Mouse (Mus musculus): ENCODE results near the gene Ggta1. TPM values are rescaled to one million over a fixed set of nuclear protein-coding genes. Genes with fewer than 3 reads are reported as not detected.

Ggta1 gene
- polyA plus RNA-seq, 1 experiment from 2014 or later = 7.8 TPM

- ATAC-seq (ENCODE audit: low read depth) (no peak), DNase-seq (no peak)
- peak overlapping the region; percentile 45; the same call in 1 of the 2 replicates for H3K27ac ChIP-seq
- H3K27me3 ChIP-seq = no peaks in the 10 kb centered on the region
- peaks cover 62% of the 10 kb centered on the region for H3K4me1 ChIP-seq (replicated peaks)
- H3K36me3 ChIP-seq = peaks cover 39% of the 10 kb centered on the region
- 61% methylated on average over 6 of the region's 6 CpGs for WGBS (ENCODE audit: insufficient replicate concordance)
- no peak overlapping the region for H3K9ac ChIP-seq
- H3K4me3 ChIP-seq (replicated peaks) = no peak overlapping the region
- no peaks in the 10 kb centered on the region for H3K9me3 ChIP-seq (replicated peaks)
- H3K4me2 ChIP-seq = no peak overlapping the region
These were observed 46.6 kb downstream of the Ggta1 start for GRCm38 (mm10) chr2:35416473-35416872.

- H3K36me3 ChIP-seq = peaks cover 48% of the 10 kb centered on the region
- no peak overlapping the region for H3K4me2 ChIP-seq
These were observed 50.2 kb downstream of the Ggta1 start for GRCm38 (mm10) chr2:35412810-35413209.

DNA sequence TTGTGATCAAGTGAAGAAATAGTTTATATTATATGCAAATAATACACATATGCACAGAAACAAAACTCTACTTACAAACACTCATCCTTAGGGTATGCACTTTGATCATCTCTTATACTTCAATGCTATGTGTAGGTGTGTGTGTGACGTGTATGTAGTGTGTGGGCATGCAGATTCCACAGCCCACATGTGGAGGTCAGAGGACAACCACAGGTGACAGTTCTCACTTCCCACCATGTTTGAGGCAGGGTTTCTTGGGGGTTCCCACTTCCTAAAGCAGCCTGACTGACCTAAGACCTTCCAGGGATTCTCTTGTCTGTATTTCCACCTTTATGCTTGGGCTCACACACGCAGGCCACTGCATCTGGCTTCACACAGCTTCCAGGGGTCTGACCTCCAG is 50.8 kb downstream of the Ggta1 start:
- Histone ChIP-seq H3K4me3 (replicated peaks) (no peak overlapping the region), H3K4me2 (no peak overlapping the region), H3K36me3 (peaks cover 53% of the 10 kb centered on the region), H3K9ac (no peak overlapping the region), H3K27ac (no peak overlapping the region), H3K4me1 (replicated peaks) (peaks cover 24% of the 10 kb centered on the region), H3K9me3 (replicated peaks) (no peaks in the 10 kb centered on the region), H3K27me3 (no peaks in the 10 kb centered on the region)
- no peak for DNase-seq
- WGBS (ENCODE audit: insufficient replicate concordance) = 75% methylated on average over 2 of the region's 2 CpGs
- ATAC-seq (ENCODE audit: low read depth) = no peak

More at GRCm38 (mm10) chr2:35412810-35413209, 50.2 kb downstream of the Ggta1 start:
- WGBS (ENCODE audit: insufficient replicate concordance) = 92% methylated on average over 3 of the region's 3 CpGs
- no peak overlapping the region for H3K27ac ChIP-seq
- ATAC-seq (ENCODE audit: low read depth) = no peak
- no peaks in the 10 kb centered on the region for H3K9me3 ChIP-seq (replicated peaks)
- H3K4me3 ChIP-seq (replicated peaks) = no peak overlapping the region
- no peak for DNase-seq
- peaks cover 29% of the 10 kb centered on the region for H3K4me1 ChIP-seq (replicated peaks)
- no peaks in the 10 kb centered on the region for H3K27me3 ChIP-seq
- no peak overlapping the region for H3K9ac ChIP-seq

GRCm38 (mm10) chr2:35411640-35412190 is 51.3 kb downstream of the Ggta1 start:
- no peak for DNase-seq
- H3K27me3 ChIP-seq = no peaks in the 10 kb centered on the region
- H3K4me1 ChIP-seq (replicated peaks) = peaks cover 22% of the 10 kb centered on the region
- no peak for ATAC-seq (ENCODE audit: low read depth)
- 63% methylated on average over 10 of the region's 10 CpGs for WGBS (ENCODE audit: insufficient replicate concordance)
- H3K9ac ChIP-seq = no peak overlapping the region
- peaks cover 58% of the 10 kb centered on the region for H3K36me3 ChIP-seq
- no peak overlapping the region for H3K27ac ChIP-seq
- H3K4me2 ChIP-seq = no peak overlapping the region
- H3K9me3 ChIP-seq (replicated peaks) = no peaks in the 10 kb centered on the region
- H3K4me3 ChIP-seq (replicated peaks) = no peak overlapping the region

DNA sequence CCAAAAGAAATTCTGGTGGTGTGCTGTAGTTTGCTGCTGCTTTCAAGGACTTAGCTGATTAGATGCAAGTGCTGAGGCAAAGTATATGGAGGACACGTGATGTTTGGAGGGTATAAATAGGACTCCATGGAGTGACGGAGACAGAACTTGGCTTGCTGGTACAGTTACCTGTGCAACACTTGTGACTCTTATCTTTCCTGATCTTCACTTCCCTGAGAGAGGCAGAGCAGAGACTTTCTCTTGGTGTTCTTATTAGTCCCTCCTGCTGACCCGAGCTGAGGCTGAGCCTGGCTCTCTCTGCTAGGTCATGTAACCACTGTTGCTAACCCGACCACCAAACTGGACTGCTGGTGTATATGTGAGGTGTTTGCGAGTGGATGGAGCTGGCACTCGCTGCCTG is 53.6 kb downstream of the Ggta1 start:
- ATAC-seq (ENCODE audit: low read depth) (no peak), DNase-seq (no peak)
- H3K27ac ChIP-seq = no peak overlapping the region
- H3K27me3 ChIP-seq = no peaks in the 10 kb centered on the region
- H3K9ac ChIP-seq = no peak overlapping the region
- H3K4me2 ChIP-seq = no peak overlapping the region
- WGBS (ENCODE audit: insufficient replicate concordance) = 79% methylated on average over 6 of the region's 6 CpGs
- H3K36me3 ChIP-seq = peaks cover 71% of the 10 kb centered on the region
- H3K4me1 ChIP-seq (replicated peaks) = peaks cover 14% of the 10 kb centered on the region
- no peaks in the 10 kb centered on the region for H3K9me3 ChIP-seq (replicated peaks)
- no peak overlapping the region for H3K4me3 ChIP-seq (replicated peaks)

DNA sequence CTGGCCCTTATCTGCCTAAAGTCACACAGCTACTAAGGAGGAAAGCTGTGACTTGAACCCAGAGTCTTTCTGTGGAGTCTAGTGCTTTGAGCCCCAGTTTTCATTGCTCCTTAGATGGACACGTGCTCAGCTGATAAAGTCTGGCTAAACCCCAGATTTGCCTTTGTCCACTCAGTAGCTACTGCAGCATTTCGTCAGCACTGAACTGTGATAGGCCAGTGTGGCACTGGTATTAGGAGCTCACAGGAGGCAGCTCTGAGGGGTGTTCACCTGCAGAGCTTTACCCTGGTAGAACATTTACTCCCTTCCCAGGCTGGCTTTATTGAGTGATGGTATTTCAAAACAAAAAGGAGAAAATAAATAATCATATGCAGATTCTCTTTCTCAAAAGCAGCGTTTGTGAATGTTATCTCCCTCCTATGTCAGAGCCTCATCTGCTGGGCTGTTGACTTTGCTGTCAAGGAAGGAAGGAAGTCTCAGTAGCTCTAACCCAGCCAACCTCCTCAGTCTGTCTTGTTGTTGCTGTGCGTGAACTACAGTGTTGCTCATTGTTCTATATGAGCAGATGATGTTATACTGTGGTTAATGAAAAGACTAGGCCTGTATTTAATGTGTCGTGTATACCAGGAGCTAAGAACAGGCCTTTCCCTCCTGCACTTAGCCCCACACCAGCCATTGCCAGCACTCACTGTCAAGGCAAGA is 54.5 kb downstream of the Ggta1 start:
- DNase-seq (no peak), ATAC-seq (ENCODE audit: low read depth) (no peak)
- H3K4me3 ChIP-seq (replicated peaks) = no peak overlapping the region
- H3K9ac ChIP-seq = no peak overlapping the region
- H3K27ac ChIP-seq = no peak overlapping the region
- no peaks in the 10 kb centered on the region for H3K27me3 ChIP-seq
- no peak overlapping the region for H3K4me2 ChIP-seq
- WGBS (ENCODE audit: insufficient replicate concordance) = 65% methylated on average over 5 of the region's 5 CpGs
- H3K36me3 ChIP-seq = peaks cover 70% of the 10 kb centered on the region
- no peaks in the 10 kb centered on the region for H3K9me3 ChIP-seq (replicated peaks)
- peaks cover 14% of the 10 kb centered on the region for H3K4me1 ChIP-seq (replicated peaks)

GRCm38 (mm10) chr2:35407878-35408277 is 55.2 kb downstream of the Ggta1 start:
- Histone ChIP-seq H3K9me3 (replicated peaks) (no peaks in the 10 kb centered on the region), H3K4me1 (replicated peaks) (peaks cover 14% of the 10 kb centered on the region), H3K4me2 (no peak overlapping the region), H3K27ac (no peak overlapping the region), H3K9ac (no peak overlapping the region), H3K4me3 (replicated peaks) (no peak overlapping the region), H3K27me3 (no peaks in the 10 kb centered on the region), H3K36me3 (peaks cover 66% of the 10 kb centered on the region)
- WGBS (ENCODE audit: insufficient replicate concordance) = 83% methylated on average over 7 of the region's 7 CpGs
- ATAC-seq (ENCODE audit: low read depth) (no peak), DNase-seq (no peak)

- ATAC-seq (ENCODE audit: low read depth) = no peak
- Histone ChIP-seq H3K27ac (no peak overlapping the region), H3K4me1 (replicated peaks) (peaks cover 14% of the 10 kb centered on the region), H3K9ac (no peak overlapping the region), H3K4me3 (replicated peaks) (no peak overlapping the region), H3K27me3 (no peaks in the 10 kb centered on the region), H3K9me3 (replicated peaks) (no peaks in the 10 kb centered on the region), H3K36me3 (peaks cover 65% of the 10 kb centered on the region), H3K4me2 (no peak overlapping the region)
- WGBS (ENCODE audit: insufficient replicate concordance) = 88% methylated on average over 6 of the region's 6 CpGs
- DNase-seq = no peak
These were observed 55.8 kb downstream of the Ggta1 start for GRCm38 (mm10) chr2:35407266-35407665.

DNA sequence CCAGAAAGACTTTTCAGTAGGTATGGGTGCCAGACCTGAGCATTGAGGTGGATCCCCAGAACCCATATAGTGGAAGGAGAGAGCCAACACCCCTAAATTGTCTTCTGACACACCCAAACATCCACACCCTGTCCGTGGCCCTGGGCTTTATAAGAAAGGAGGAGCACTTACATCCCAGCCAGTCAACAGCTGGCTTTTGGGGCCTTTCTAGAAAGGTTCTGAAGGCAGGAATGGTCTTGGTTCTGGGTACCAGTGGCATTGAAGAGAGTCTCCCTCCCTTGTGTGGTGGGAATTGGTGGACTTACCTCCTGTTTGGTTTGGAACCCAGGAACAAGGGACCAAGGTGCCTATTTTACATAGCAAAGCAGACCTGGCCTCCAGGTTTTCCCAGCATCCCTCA is 56.4 kb downstream of the Ggta1 start:
- H3K36me3 ChIP-seq = peaks cover 65% of the 10 kb centered on the region
- no peak overlapping the region for H3K9ac ChIP-seq
- H3K4me3 ChIP-seq (replicated peaks) = no peak overlapping the region
- no peaks in the 10 kb centered on the region for H3K9me3 ChIP-seq (replicated peaks)
- no peaks in the 10 kb centered on the region for H3K27me3 ChIP-seq
- no peak for DNase-seq
- no peak overlapping the region for H3K4me2 ChIP-seq
- 67% methylated on average over 1 of the region's 1 CpGs for WGBS (ENCODE audit: insufficient replicate concordance)
- H3K4me1 ChIP-seq (replicated peaks) = peaks cover 11% of the 10 kb centered on the region
- no peak for ATAC-seq (ENCODE audit: low read depth)
- no peak overlapping the region for H3K27ac ChIP-seq

- WGBS (ENCODE audit: insufficient replicate concordance) = 81% methylated on average over 16 of the region's 16 CpGs
- Histone ChIP-seq H3K9ac (no peak overlapping the region), H3K9me3 (replicated peaks) (no peaks in the 10 kb centered on the region), H3K4me2 (no peak overlapping the region), H3K27ac (no peak overlapping the region), H3K36me3 (peaks cover 31% of the 10 kb centered on the region), H3K4me3 (replicated peaks) (no peak overlapping the region), H3K4me1 (replicated peaks) (peaks cover 12% of the 10 kb centered on the region), H3K27me3 (no peaks in the 10 kb centered on the region)
- DNase-seq = no peak
- ATAC-seq (ENCODE audit: low read depth) = no peak
These were observed 60.6 kb downstream of the Ggta1 start for GRCm38 (mm10) chr2:35402391-35402790.

- Histone ChIP-seq H3K27ac (no peak overlapping the region), H3K4me1 (replicated peaks) (peaks cover 6% of the 10 kb centered on the region), H3K9me3 (replicated peaks) (no peaks in the 10 kb centered on the region), H3K9ac (no peak overlapping the region), H3K36me3 (peaks cover 16% of the 10 kb centered on the region), H3K4me3 (replicated peaks) (no peak overlapping the region), H3K4me2 (no peak overlapping the region), H3K27me3 (no peaks in the 10 kb centered on the region)
- DNase-seq = no peak
- WGBS (ENCODE audit: insufficient replicate concordance) = 78% methylated on average over 7 of the region's 7 CpGs
- no peak for ATAC-seq (ENCODE audit: low read depth)
These were observed 62.3 kb downstream of the Ggta1 start for GRCm38 (mm10) chr2:35400739-35401138.
